Mouse (Mus musculus) limb, embryonic 13.5 days (tissue): ENCODE data around the gene Csrp2. TPM values are rescaled to one million over a fixed set of nuclear protein-coding genes. Genes with fewer than 3 reads are reported as not detected.

Experiments used
- ATAC-seq: fragments of 200-750 bp; cut with Nextera tagmentation; 2 replicates; pipeline ENCODE4 v1.8.0; 2017; ENCODE audit warnings: low read depth, moderate number of reproducible peaks, moderate TSS enrichment; ENCODE audit not compliant: low FRiP score
- H3K27ac ChIP-seq: fragments of 300-500 bp; sonication (generic); 2 replicates; pipeline ENCODE4 v1.5.1; 2015; ENCODE audit warnings: inconsistent platforms, mild to moderate bottlenecking, moderate library complexity
- H3K27me3 ChIP-seq: fragments of 300-500 bp; sonication (generic); 2 replicates; pipeline ENCODE4 v1.6.1; 2015; ENCODE audit warnings: mild to moderate bottlenecking, inconsistent platforms
- H3K36me3 ChIP-seq: fragments of 300-500 bp; sonication (generic); 2 replicates; pipeline ENCODE4 v1.6.1; 2015; ENCODE audit warnings: inconsistent platforms, mild to moderate bottlenecking, moderate library complexity
- H3K4me1 ChIP-seq: fragments of 300-500 bp; sonication (generic); 2 replicates; pipeline ENCODE4 v1.6.1; 2015; ENCODE audit warnings: inconsistent platforms
- H3K4me2 ChIP-seq: fragments of 300-500 bp; sonication (generic); replicated peaks from 2 replicates; pipeline ENCODE4 v1.6.1; 2015; ENCODE audit warnings: inconsistent platforms, mild to moderate bottlenecking, moderate library complexity
- H3K4me3 ChIP-seq: fragments of 300-500 bp; sonication (generic); 2 replicates; pipeline ENCODE4 v1.5.1; 2015; ENCODE audit warnings: moderate library complexity, mild to moderate bottlenecking, inconsistent platforms
- H3K9ac ChIP-seq: fragments of 300-500 bp; sonication (generic); 2 replicates; pipeline ENCODE4 v1.6.1; 2015; ENCODE audit warnings: mild to moderate bottlenecking, inconsistent platforms
- H3K9me3 ChIP-seq: fragments of 300-500 bp; sonication (generic); 2 replicates; pipeline ENCODE4 v1.6.1; 2016; ENCODE audit warnings: inconsistent platforms
- WGBS: fragments of 180-500 bp; shearing (Covaris S2); methylation state at CpG from one replicate; pipeline ENCODE4 v1.1.7; 2015; 5-methylcytosine and 5-hydroxymethylcytosine counted together
- polyA plus RNA-seq: library from polyadenylated mRNA; unstranded; fragments of >200 nt; fragmentation: Nextera tagmentation; extraction: Ambion mirVana; gene quantifications from 2 replicates; pipeline ENCODE4 v1.2.1, GENCODE M21; 2015

Csrp2 gene
- polyA plus RNA-seq, 1 experiment from 2014 or later: 207 TPM

DNA sequence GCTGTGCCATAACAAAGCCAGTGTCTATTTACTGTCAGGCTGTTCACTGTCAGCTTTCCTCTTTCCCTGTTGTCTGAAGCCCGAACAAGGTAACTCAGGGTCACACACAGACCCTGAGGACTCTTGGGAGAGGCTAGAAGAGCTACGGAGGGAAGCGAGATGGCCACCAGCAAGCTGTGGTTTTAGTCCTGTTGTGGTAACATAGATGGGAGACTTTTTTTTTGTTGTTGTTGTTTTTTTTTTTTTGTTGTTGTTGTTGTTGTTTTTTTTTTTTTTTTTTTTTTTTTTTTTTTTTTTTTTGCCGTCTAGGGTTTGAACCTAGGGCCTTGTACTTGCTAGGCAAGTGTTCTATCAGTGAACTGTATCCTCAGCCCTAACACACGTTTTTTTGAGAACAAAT is 14.0 kb downstream of the Csrp2 start:
- Histone ChIP-seq H3K4me2 (no peak overlapping the region), H3K9ac (no peak overlapping the region), H3K4me1 (peaks cover 38% of the 10 kb centered on the region), H3K27me3 (no peaks in the 10 kb centered on the region), H3K9me3 (no peaks in the 10 kb centered on the region), H3K36me3 (peaks cover 32% of the 10 kb centered on the region), H3K4me3 (no peak overlapping the region), H3K27ac (no peak overlapping the region)
- no peak for ATAC-seq
- WGBS: 87% methylated on average over 5 of the region's 5 CpGs

DNA sequence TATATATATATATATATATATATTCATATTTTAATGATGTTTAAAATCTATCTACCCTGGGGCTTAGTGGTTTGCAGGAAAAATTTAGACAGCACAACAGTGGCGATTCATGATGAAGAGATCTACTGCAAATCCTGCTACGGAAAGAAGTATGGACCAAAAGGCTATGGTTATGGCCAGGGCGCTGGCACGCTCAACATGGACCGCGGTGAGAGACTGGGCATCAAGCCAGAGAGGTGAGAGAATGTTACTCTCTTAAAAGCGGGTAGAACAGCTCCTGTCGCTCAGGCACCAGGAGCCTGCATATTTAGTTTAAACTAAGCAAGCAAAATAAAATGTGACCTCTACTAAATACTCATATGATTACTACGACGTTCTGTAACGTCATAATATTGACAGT is 15.5 kb downstream of the Csrp2 start:
- no peak for ATAC-seq
- no peak overlapping the region for H3K4me2 ChIP-seq
- H3K9ac ChIP-seq: no peak overlapping the region
- peaks cover 43% of the 10 kb centered on the region for H3K36me3 ChIP-seq
- no peaks in the 10 kb centered on the region for H3K9me3 ChIP-seq
- 82% methylated on average over 11 of the region's 11 CpGs for WGBS
- peaks cover 26% of the 10 kb centered on the region for H3K4me1 ChIP-seq
- no peak overlapping the region for H3K4me3 ChIP-seq
- H3K27ac ChIP-seq: no peak overlapping the region
- no peaks in the 10 kb centered on the region for H3K27me3 ChIP-seq

DNA sequence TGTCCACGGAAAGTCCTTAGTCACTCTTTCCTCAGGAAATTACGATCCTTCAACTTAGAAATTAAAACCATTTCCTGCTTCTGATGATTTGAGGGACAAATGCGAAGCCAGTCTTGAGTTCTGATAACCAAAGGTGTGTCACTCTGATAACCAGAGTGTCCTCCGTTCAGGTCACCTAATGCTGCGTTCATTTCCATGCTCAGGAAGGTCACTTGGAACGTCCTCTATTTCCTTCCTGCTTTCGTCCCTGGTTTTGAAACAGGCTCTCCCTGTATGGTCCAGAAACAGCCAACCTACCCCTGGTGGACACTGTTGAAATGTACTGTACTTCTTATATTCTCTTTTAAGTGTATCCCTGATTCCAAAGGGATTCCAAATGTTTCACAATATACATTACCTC is 16.1 kb downstream of the Csrp2 start:
- peaks cover 45% of the 10 kb centered on the region for H3K36me3 ChIP-seq
- no peaks in the 10 kb centered on the region for H3K27me3 ChIP-seq
- no peak overlapping the region for H3K4me2 ChIP-seq
- no peak overlapping the region for H3K27ac ChIP-seq
- ATAC-seq: no peak
- peaks cover 20% of the 10 kb centered on the region for H3K4me1 ChIP-seq
- no peaks in the 10 kb centered on the region for H3K9me3 ChIP-seq
- H3K4me3 ChIP-seq: no peak overlapping the region
- WGBS: 80% methylated on average over 7 of the region's 7 CpGs
- no peak overlapping the region for H3K9ac ChIP-seq

- 93% methylated on average over 7 of the region's 7 CpGs for WGBS
- H3K4me2 ChIP-seq: no peak overlapping the region
- H3K4me3 ChIP-seq: no peak overlapping the region
- H3K4me1 ChIP-seq: 0 out of 2 replicates have a peak, but pooled peaks cover 3% of the 10 kb centered on the region
- no peaks in the 10 kb centered on the region for H3K9me3 ChIP-seq
- no peak for ATAC-seq
- no peaks in the 10 kb centered on the region for H3K27me3 ChIP-seq
- no peak overlapping the region for H3K27ac ChIP-seq
- peaks cover 63% of the 10 kb centered on the region for H3K36me3 ChIP-seq
- no peak overlapping the region for H3K9ac ChIP-seq
These were observed 18.8 kb downstream of the Csrp2 start for GRCm38 (mm10) chr10:110938361-110938760.

GRCm38 (mm10) chr10:110938841-110939549 is 19.4 kb downstream of the Csrp2 start:
- H3K9me3 ChIP-seq: no peaks in the 10 kb centered on the region
- H3K27me3 ChIP-seq: no peaks in the 10 kb centered on the region
- 0 out of 2 replicates have a peak, but pooled peaks cover 3% of the 10 kb centered on the region for H3K4me1 ChIP-seq
- 85% methylated on average over 19 of the region's 19 CpGs for WGBS
- no peak overlapping the region for H3K27ac ChIP-seq
- H3K4me2 ChIP-seq: no peak overlapping the region
- ATAC-seq: no peak
- H3K4me3 ChIP-seq: no peak overlapping the region
- H3K36me3 ChIP-seq: peaks cover 66% of the 10 kb centered on the region
- no peak overlapping the region for H3K9ac ChIP-seq

DNA sequence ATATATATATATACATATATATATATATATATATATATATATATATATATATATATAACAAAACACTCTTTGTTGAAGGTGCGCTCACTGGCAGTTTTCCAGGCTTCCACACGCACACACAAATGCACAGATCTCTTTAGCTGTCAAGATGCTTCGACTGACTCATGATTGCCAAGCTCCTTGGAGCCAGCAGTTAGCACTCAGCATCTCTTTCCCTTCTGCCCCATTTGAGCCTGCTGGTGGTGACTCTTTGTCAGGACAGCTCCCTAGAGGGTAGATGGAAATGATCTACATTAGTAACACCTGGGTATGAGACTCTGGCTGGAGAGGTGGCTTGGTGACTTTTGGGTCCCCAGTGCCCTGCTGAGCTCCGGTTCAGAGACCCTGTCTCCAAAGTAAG is 20.1 kb downstream of the Csrp2 start:
- no peaks in the 10 kb centered on the region for H3K27me3 ChIP-seq
- H3K9me3 ChIP-seq: no peaks in the 10 kb centered on the region
- H3K4me3 ChIP-seq: no peak overlapping the region
- no peak overlapping the region for H3K9ac ChIP-seq
- WGBS: 82% methylated on average over 4 of the region's 4 CpGs
- peaks cover 70% of the 10 kb centered on the region for H3K36me3 ChIP-seq
- ATAC-seq: no peak
- H3K4me2 ChIP-seq: no peak overlapping the region
- 0 out of 2 replicates have a peak, but pooled peaks cover 3% of the 10 kb centered on the region for H3K4me1 ChIP-seq
- no peak overlapping the region for H3K27ac ChIP-seq

DNA sequence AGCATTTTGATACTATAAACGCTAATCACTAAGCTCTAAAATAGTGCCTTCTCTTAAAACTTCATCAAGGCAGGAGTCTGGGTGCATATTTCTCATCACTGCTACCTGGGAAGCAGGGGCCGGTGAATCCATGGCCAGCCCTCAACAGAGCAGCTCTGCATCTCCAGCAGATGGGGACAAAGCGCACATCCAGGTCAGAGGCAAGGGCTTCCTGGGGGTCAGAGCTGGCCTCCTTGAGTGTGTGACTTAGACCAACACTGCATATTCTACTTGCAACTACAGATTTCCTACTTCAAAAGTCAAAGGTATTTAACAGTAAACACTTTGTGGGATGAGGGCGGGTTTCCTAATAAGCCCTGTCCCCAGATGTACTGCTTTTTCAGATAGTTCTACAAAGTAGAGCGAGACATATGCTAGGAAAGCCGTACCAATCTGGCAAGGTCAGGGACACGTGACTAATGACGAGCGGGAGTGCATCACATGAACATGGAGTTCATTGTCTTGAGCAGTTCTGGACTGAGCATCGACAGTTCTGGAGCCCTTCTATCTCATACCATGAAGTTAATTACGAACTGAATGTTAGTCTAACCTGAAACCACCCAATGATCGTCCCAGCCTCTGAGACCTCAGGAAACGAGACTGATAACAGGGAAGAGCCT is 21.3 kb downstream of the Csrp2 start:
- Histone ChIP-seq H3K9ac (no peak overlapping the region), H3K4me3 (no peak overlapping the region), H3K4me1 (0 out of 2 replicates have a peak, but pooled peaks cover 5% of the 10 kb centered on the region), H3K9me3 (no peaks in the 10 kb centered on the region), H3K27ac (no peak overlapping the region), H3K4me2 (no peak overlapping the region), H3K36me3 (peaks cover 64% of the 10 kb centered on the region), H3K27me3 (no peaks in the 10 kb centered on the region)
- 88% methylated on average over 13 of the region's 13 CpGs for WGBS
- ATAC-seq: no peak

GRCm38 (mm10) chr10:110941968-110942367 is 22.4 kb downstream of the Csrp2 start:
- peaks cover 64% of the 10 kb centered on the region for H3K36me3 ChIP-seq
- H3K4me1 ChIP-seq: peaks cover 5% of the 10 kb centered on the region; the same call in 1 of the 2 replicates
- H3K27me3 ChIP-seq: no peaks in the 10 kb centered on the region
- H3K4me3 ChIP-seq: no peak overlapping the region
- H3K27ac ChIP-seq: no peak overlapping the region
- H3K4me2 ChIP-seq: no peak overlapping the region
- no peaks in the 10 kb centered on the region for H3K9me3 ChIP-seq
- WGBS: 94% methylated on average over 11 of the region's 11 CpGs
- ATAC-seq: no peak
- no peak overlapping the region for H3K9ac ChIP-seq

DNA sequence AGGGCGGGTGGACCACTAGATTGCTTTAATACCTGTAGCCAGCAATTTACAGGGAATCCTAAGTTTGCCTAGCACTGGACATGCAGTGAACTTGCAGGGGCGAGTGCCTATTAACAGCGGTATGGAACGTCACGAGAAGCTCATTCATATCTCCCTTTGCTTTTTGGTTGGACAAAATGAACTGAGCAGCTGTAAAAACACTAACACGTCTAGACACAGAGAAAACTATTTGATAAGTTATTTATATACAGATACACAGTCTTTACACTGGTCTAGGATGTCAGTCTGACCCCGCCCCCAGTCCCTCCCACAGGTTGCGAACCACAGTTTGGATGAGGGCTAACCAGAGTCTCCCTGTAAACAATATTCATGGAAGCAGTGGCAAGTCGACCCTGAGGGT is 23.2 kb downstream of the Csrp2 start:
- peaks cover 62% of the 10 kb centered on the region for H3K36me3 ChIP-seq

DNA sequence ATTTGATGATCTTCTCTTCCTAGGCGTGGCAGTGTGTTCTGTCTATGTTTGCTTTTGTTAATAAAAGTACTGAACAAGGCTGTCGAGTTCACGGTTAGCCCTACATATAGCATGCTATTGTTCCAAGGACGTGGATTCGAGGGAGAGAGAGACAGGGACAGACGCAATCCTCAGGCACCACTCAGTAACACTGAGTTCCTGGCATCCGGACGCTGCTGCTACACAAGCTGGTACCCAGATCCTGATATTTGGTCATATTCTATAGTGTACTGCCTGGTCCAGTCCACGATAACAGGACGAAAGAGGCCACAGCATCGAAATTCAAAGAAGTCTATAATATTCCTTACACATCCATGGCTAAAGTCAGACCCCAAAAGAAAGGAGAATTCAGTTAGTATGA is 24.6 kb downstream of the Csrp2 start:
- Histone ChIP-seq H3K4me2 (no peak overlapping the region), H3K27ac (no peak overlapping the region), H3K9me3 (no peaks in the 10 kb centered on the region), H3K4me1 (peaks cover 3% of the 10 kb centered on the region; the same call in 1 of the 2 replicates), H3K36me3 (peaks cover 53% of the 10 kb centered on the region), H3K9ac (no peak overlapping the region), H3K27me3 (no peaks in the 10 kb centered on the region), H3K4me3 (no peak overlapping the region)
- WGBS: 93% methylated on average over 11 of the region's 11 CpGs
- ATAC-seq: no peak

More for the DNA sequence above, 23.2 kb downstream of the Csrp2 start:
- no peak for ATAC-seq
- 89% methylated on average over 9 of the region's 9 CpGs for WGBS
- Histone ChIP-seq H3K4me1 (peaks cover 5% of the 10 kb centered on the region; the same call in 1 of the 2 replicates), H3K27me3 (no peaks in the 10 kb centered on the region), H3K9ac (no peak overlapping the region), H3K9me3 (no peaks in the 10 kb centered on the region), H3K4me3 (no peak overlapping the region), H3K4me2 (no peak overlapping the region), H3K27ac (no peak overlapping the region)

DNA sequence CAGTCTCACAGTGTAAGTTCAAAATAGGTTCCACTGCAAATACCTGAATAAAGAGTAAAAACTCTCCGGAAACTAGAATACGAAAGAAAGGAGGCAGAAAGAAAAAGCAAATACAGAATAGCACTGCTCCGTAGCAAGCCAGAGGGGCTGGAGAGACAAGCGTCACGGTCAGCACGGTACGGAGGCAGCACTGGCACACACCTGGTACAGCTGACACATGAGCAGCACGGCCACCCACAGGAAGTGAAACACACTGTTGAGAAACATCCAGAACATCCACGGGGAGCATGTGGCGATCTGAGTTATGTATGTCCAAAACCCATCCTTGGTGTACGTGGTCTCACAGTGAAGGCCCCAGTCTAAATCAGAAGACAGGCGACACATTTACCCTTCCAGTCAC is 26.4 kb downstream of the Csrp2 start:
- Histone ChIP-seq H3K9ac (no peak overlapping the region), H3K27me3 (no peaks in the 10 kb centered on the region), H3K27ac (no peak overlapping the region), H3K4me2 (no peak overlapping the region), H3K4me3 (no peak overlapping the region), H3K36me3 (peaks cover 57% of the 10 kb centered on the region), H3K4me1 (peaks cover 2% of the 10 kb centered on the region; the same call in 1 of the 2 replicates), H3K9me3 (no peaks in the 10 kb centered on the region)
- ATAC-seq: no peak
- 82% methylated on average over 12 of the region's 12 CpGs for WGBS

- WGBS: 88% methylated on average over 4 of the region's 4 CpGs
- ATAC-seq: no peak
- Histone ChIP-seq H3K36me3 (peaks cover 55% of the 10 kb centered on the region), H3K4me1 (peaks cover 3% of the 10 kb centered on the region; the same call in 1 of the 2 replicates), H3K4me3 (no peak overlapping the region), H3K9ac (no peak overlapping the region), H3K27ac (no peak overlapping the region), H3K4me2 (no peak overlapping the region), H3K9me3 (no peaks in the 10 kb centered on the region), H3K27me3 (no peaks in the 10 kb centered on the region)
These were observed 28.0 kb downstream of the Csrp2 start for GRCm38 (mm10) chr10:110947574-110947973.
